Mouse (Mus musculus): ENCODE measurements at regions not wholly inside any gene's neighbourhood (a gene's known extent, or its start where the extent isn't known, plus 50 kb on each side); places are given as distances from the start of the nearest gene placed in this dataset.

DNA sequence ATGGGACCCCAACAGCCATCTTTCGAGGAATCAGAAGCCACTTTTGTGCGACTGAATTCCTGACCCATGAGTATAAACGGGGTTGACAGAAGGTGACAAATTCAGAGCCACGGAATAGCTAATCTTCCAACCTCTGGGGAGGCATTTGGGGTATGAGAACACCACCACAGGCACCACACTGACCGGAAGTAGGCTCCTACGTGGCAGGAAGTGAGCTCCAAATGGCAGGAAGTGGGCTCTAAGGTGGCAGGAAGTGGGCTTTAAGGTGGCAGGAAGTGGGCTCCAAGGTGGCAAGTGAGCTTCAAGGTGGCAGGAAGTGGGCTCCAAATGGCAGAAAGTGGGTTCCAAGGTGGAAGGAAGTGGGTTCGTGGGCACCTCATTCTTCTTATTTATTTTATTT, 179.8 kb downstream of the Gadd45g start:
- TF ChIP-seq CTCF (IDR thresholded peaks at IDR 0.05; ENCODE audit: low read depth, low read length) (no peak), POLR2A (IDR thresholded peaks at IDR 0.05; ENCODE audit: borderline replicate concordance, low read depth, low read length) (no peak)
